Mouse (Mus musculus): ENCODE data around the gene Kri1.
"Not testable (repeated sequence)": the region's sequence is repeated elsewhere in the genome, so short reads cannot be mapped to it uniquely, and the experiment has no call there.

The Kri1 gene

GRCm38 (mm10) chr9:21315421-21315820 lies 27.7 kb upstream of the Kri1 start:
- DNase-seq (ENCODE audit: low spot score in 2 of 2), result no peak

GRCm38 (mm10) chr9:21314367-21315140 lies 26.8 kb upstream of the Kri1 start:
- no peak for DNase-seq (ENCODE audit: low spot score in 2 of 2)

- peak in 1 of 2 experiments; percentile 72 for DNase-seq (ENCODE audit: low spot score in 2 of 2)
Observed at GRCm38 (mm10) chr9:21313394-21313793, 25.6 kb upstream of the Kri1 start.

GRCm38 (mm10) chr9:21312134-21312533 lies 24.4 kb upstream of the Kri1 start, which contains the start of gene Ap1m2:
Gene Ap1m2, minus strand, starts transcription at chr9:21312337.
- no peak for DNase-seq (ENCODE audit: low spot score in 2 of 2)

- no peak for DNase-seq (ENCODE audit: low spot score in 2 of 2)
Observed at GRCm38 (mm10) chr9:21311695-21312094, 23.9 kb upstream of the Kri1 start.

GRCm38 (mm10) chr9:21309150-21309741 lies 21.5 kb upstream of the Kri1 start:
- no peak for DNase-seq (ENCODE audit: low spot score in 2 of 2)

GRCm38 (mm10) chr9:21305065-21305464 lies 17.3 kb upstream of the Kri1 start:
- no peak for DNase-seq (ENCODE audit: low spot score in 2 of 2)

GRCm38 (mm10) chr9:21299014-21299413 lies 11.2 kb upstream of the Kri1 start:
- no peak for DNase-seq (ENCODE audit: low spot score in 2 of 2)

- DNase-seq (ENCODE audit: low spot score in 2 of 2), result no peak
Observed at GRCm38 (mm10) chr9:21292271-21292670, 4.5 kb upstream of the Kri1 start.

GRCm38 (mm10) chr9:21291868-21292267 lies 4.1 kb upstream of the Kri1 start:
- not testable (repeated sequence) for DNase-seq (ENCODE audit: low spot score in 2 of 2)

- DNase-seq (ENCODE audit: low spot score in 2 of 2), result peak; percentile 100
Observed at GRCm38 (mm10) chr9:21291022-21291787, 3.4 kb upstream of the Kri1 start, which contains the start of gene Cdkn2d. Gene Cdkn2d, minus strand, starts transcription at chr9:21291407.

- peak in 1 of 2 experiments; percentile 61 for DNase-seq (ENCODE audit: low spot score in 2 of 2)
Observed at GRCm38 (mm10) chr9:21290589-21290988, 2.8 kb upstream of the Kri1 start.

- DNase-seq (ENCODE audit: low spot score in 2 of 2), result no peak
Observed at GRCm38 (mm10) chr9:21289337-21289671, 1.5 kb upstream of the Kri1 start.

GRCm38 (mm10) chr9:21288404-21289336 lies 901 bp upstream of the Kri1 start:
- no peak for DNase-seq (ENCODE audit: low spot score in 2 of 2)

- DNase-seq (ENCODE audit: low spot score in 2 of 2), result no peak
Observed at GRCm38 (mm10) chr9:21286753-21287152, 1.0 kb downstream of the Kri1 start.

GRCm38 (mm10) chr9:21283994-21284393 lies 3.8 kb downstream of the Kri1 start:
- no peak for DNase-seq (ENCODE audit: low spot score in 2 of 2)

- no peak for DNase-seq (ENCODE audit: low spot score in 2 of 2)
Observed at GRCm38 (mm10) chr9:21283591-21283990, 4.2 kb downstream of the Kri1 start.

GRCm38 (mm10) chr9:21277776-21278175 lies 10.0 kb downstream of the Kri1 start:
- DNase-seq (ENCODE audit: low spot score in 2 of 2), result no peak

GRCm38 (mm10) chr9:21276307-21276706 lies 11.5 kb downstream of the Kri1 start:
- no peak for DNase-seq (ENCODE audit: low spot score in 2 of 2)

- DNase-seq (ENCODE audit: low spot score in 2 of 2), result no peak
Observed at GRCm38 (mm10) chr9:21275727-21276126, 12.0 kb downstream of the Kri1 start.

GRCm38 (mm10) chr9:21275013-21275710 lies 12.6 kb downstream of the Kri1 start:
- no peak for DNase-seq (ENCODE audit: low spot score in 2 of 2)

Data from frontal cortex, postnatal 14 days (tissue).